Mouse (Mus musculus) embryonic fibroblast, embryonic 13.5 days (primary cell): ENCODE measurements around the gene Dnah2. TPM values are rescaled to one million over a fixed set of nuclear protein-coding genes. Genes with fewer than 3 reads are reported as not detected.

ENCODE experiments used
- H3K27ac ChIP-seq: 2 replicates; pipeline ENCODE4 v1.5.1; 2012; ENCODE audit warnings: low read length, control low read depth, inconsistent platforms; ENCODE audit not compliant: insufficient read depth
- H3K4me1 ChIP-seq: 2 replicates; pipeline ENCODE4 v1.6.1; 2011; ENCODE audit warnings: low read length; ENCODE audit not compliant: control insufficient read depth, insufficient read depth
- H3K4me3 ChIP-seq: 2 replicates; pipeline ENCODE4 v1.5.1; 2011; ENCODE audit warnings: mild to moderate bottlenecking, control low read depth, low read length; ENCODE audit not compliant: insufficient read depth
- CTCF ChIP-seq: IDR thresholded peaks from 2 replicates; pipeline ENCODE4 v1.5.1; 2011; ENCODE audit warnings: mild to moderate bottlenecking, control low read depth, low read length, moderate library complexity, borderline replicate concordance; ENCODE audit not compliant: insufficient read depth
- POLR2A ChIP-seq: IDR thresholded peaks from 2 replicates; pipeline ENCODE4 v1.6.1; 2011; ENCODE audit warnings: low read depth, mild to moderate bottlenecking, control low read depth, low read length, moderate library complexity
- polyA plus RNA-seq: library from polyadenylated mRNA; stranded (reverse); fragments of >200 nt; gene quantifications from 2 replicates; pipeline ENCODE4 v1.2.4, GENCODE M21; 2011; ENCODE audit warnings: low read depth; ENCODE audit not compliant: missing spikeins, insufficient read length

Gene Dnah2
- 0.21 TPM in 1 of 2 replicates, not detected in the other for polyA plus RNA-seq

DNA sequence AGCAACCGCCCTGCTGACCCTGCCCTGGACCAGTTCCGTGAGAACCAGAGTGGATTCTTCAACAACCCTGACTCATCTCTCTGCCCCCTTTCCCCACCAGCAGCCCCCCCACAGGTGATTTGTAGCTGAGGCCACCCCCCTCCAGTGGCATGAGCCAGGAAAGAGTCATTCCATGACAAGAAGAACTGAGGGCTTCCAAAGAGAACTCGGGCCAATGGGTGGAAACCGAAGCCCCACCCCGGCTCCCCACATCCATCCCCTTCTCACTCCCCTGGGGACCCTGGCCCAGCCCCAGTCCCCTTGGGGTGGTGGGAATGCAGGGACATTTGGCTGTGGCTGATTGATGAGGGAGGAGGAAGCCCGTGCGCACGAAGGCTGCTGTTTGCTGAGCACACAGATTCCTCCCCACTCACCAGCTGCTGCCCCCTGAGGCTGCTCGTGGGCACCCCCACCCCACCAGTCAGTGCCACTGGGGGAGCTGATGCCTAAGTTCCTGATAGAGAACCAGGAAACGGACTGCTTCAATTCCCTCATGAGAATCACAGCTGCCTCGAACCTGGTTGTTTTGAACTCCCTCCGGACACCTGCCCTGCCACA is at the start of gene Dnah2:
Gene Dnah2, minus strand, starts transcription at position 51 of the 597 bp plus-strand sequence.
- H3K27ac ChIP-seq: no peak within 1 kb of the TSS
- H3K4me3 ChIP-seq: no peak within 1 kb of the TSS
- H3K4me1 ChIP-seq: no peaks in the 10 kb centered on the region
- TF ChIP-seq POLR2A: no peak
- no peak for TF ChIP-seq CTCF

DNA sequence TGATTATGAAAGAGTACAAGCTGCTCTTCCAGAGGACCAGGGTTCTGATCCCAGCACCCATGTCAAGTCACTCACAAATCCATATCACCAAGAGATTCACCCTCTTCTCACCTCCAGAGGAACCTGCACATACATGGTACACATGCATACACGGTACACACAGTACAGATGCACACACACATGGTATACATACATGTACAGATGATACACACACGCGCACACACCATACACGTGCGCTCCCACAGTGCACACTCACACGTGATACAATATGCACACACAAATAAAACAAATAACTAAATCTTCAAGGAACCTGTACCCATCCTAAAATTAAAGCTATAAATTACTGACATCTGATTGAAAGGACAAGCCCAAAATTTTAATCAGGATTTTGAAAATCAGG is 45.9 kb upstream of the Dnah2 start:
- no peak overlapping the region for H3K27ac ChIP-seq
- H3K4me1 ChIP-seq: no peaks in the 10 kb centered on the region
- H3K4me3 ChIP-seq: no peak overlapping the region
- TF ChIP-seq CTCF (no peak), POLR2A (no peak)

DNA sequence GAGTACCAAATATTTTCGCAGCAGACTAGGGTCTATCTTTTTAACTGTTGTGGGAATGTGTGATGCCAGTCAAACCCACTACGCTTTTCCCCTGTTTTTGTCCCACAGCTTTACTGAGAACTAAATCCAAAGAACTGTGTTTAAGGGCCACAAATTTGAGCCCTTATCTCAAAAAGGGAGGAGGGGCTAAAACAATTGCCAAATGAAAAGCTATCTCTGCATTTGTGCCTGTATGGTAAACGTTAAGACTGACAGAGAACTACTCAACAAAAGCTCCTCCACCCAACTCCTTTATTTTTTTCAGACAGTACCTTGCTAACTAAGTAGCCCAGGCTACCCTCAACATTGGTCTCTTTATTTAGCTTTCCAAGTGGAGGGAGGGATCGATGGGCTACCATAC is 43.9 kb upstream of the Dnah2 start:
- Histone ChIP-seq H3K4me3 (no peak overlapping the region), H3K4me1 (no peaks in the 10 kb centered on the region), H3K27ac (no peak overlapping the region)
- no peak for TF ChIP-seq CTCF
- TF ChIP-seq POLR2A: no peak

DNA sequence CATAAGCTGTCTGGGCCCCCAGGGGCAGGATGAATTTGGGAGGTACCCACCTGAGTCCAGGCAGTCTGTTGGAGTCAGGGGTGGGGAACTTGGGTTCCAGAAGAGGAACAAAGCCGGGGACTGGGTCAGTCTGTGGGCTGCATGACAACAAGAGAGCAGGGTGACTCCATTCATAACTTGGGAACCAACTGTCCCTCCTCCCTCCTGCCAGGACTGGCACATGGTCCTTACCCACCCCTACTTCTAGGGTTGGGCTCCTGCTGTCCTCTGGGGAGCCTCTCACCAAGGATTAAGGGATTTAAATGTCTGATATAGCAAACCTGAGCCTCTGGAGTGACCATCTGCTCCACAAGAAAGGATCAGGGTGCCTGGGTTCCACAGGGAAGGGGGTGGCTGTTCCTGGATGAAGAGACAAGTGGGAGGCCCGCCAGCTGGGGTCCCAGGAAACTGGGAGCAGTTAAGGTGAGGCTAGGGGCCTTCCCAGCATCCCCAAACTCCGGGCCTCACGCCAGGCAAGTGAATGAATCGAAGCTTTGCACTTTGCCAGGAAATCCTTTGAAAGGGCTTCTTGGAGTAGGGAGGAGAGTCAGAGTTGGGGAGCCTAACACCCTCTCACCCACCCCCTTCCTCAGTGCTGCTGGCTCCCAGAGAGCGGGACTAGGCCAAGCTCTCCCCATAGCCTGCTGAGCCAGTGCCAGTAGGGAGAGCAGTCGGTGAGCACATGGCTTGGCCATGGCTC is 43.2 kb upstream of the Dnah2 start:
- H3K4me3 ChIP-seq: no peak overlapping the region
- no peak for TF ChIP-seq CTCF
- no peak for TF ChIP-seq POLR2A
- H3K27ac ChIP-seq: no peak overlapping the region
- no peaks in the 10 kb centered on the region for H3K4me1 ChIP-seq

DNA sequence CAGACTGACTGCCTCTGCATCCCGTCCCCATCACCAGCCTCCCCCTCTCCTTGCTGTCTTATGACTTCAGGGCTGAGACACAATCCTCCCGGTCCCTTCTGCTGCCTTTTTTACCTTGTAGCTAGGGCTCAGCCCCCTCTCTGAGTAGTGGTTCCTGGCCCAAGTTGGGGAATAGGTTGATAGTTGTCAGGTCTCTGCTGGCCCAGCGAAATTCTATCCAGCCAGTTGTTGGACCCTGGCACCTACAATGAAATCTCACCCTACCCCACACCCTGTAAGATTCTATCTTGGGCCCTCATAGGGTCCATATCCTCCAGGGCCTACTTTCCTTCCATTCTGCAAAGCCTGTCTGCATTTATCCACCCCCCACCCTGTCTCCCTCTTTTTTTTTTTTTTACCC is 42.5 kb upstream of the Dnah2 start:
- Histone ChIP-seq H3K4me3 (no peak overlapping the region), H3K27ac (no peak overlapping the region), H3K4me1 (no peaks in the 10 kb centered on the region)
- TF ChIP-seq CTCF (no peak), POLR2A (no peak)

DNA sequence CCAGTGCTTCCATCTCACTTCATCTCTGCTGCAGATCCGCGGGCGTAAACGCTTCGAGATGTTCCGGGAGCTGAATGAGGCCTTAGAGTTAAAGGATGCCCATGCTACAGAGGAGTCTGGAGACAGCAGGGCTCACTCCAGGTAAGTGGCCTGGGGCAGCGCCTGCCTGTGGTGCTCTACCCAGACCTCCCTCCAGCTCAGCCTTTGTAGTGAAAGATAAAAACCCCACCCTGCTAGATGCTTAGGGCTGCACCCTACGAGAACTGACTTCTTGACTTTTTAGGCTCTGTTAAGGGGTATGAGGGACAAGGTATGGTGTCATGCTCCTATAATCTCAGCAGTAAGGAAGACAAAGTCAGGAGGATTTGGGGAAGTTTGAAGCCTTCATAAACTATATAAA is 41.7 kb upstream of the Dnah2 start:
- Histone ChIP-seq H3K27ac (no peak overlapping the region), H3K4me3 (no peak overlapping the region), H3K4me1 (no peaks in the 10 kb centered on the region)
- TF ChIP-seq POLR2A (no peak), CTCF (no peak)

DNA sequence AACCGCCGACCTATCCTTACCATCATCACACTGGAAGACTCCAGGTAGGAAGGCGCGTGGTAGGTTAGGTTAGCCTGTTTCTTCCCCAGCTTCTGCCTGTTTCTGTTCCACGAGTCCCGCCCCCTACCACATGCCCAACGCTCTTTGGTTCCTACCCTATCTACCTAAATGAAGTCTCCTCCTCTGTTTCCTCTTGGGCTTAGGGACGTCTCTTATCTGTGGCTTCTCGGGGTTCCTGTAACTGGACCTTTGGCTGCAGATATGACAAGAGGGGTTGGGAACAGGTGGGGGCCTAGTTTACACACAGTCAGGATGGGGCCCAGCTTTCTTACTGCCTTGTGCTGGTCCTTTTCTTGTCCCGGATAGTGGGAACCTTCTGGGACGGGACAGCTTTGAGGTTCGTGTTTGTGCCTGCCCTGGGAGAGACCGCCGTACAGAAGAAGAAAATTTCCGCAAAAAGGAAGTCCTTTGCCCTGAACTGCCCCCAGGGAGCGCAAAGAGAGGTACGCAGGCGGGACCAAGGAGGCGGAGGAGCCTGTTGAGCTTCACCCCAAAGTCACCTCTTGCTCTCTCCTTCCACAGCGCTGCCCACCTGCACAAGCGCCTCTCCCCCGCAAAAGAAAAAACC is 40.4 kb upstream of the Dnah2 start:
- no peak overlapping the region for H3K27ac ChIP-seq
- TF ChIP-seq CTCF (no peak), POLR2A (no peak)
- no peak overlapping the region for H3K4me3 ChIP-seq
- H3K4me1 ChIP-seq: no peaks in the 10 kb centered on the region

DNA sequence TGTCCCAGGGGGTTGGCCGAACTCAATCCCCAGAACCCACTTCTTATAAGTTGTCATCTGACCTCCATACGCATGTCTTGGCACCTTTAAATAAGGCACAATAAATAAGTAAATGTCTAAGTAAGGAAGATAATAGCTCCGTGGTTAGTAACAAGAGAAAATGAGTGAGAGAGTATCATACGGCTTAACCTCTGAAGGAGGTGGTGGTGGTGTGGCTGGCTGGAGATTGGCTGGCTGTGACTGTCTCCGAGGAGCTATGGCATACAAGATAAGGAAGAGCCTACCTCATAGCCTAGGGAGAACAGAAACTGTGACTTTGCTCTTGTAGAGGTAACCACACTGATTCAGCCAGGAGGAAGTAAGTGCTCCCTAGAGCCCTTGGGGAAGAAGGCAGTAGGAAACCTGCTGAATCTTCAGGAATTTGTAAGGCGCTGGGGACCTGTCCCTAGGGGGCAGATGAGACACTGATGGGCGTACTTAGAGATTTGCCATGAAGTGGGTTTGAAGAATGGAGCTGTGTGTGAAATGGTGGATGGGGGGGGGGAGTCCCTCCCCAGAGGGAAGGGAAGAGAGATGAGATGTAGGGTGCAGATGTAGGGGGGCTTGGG is 36.9 kb upstream of the Dnah2 start:
- TF ChIP-seq POLR2A (no peak), CTCF (no peak)
- Histone ChIP-seq H3K27ac (no peak overlapping the region), H3K4me3 (no peak overlapping the region), H3K4me1 (peaks cover 10% of the 10 kb centered on the region)

DNA sequence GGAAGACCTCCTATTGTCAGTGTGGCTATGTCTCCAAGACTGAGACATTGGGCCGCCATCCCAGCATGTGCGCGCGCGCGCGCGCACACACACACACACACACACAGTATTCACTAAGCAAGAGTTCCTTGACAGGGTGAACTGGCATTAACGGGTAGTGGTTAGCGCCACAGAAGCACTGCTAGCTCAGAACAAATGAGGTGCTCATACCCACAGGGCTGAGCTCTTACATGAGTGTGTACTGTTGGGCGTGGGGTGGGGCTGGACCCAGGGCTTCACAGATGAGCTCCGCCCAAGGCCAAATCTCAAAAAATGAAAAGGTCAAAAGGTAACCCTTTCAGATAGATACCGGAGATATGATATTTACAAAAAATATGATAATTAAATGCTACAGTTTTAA is 36.0 kb upstream of the Dnah2 start:
- TF ChIP-seq CTCF (no peak), POLR2A (no peak)
- Histone ChIP-seq H3K4me1 (peaks cover 10% of the 10 kb centered on the region), H3K4me3 (no peak overlapping the region), H3K27ac (no peak overlapping the region)
